24 mouse cellular contexts compared by ENCODE assay signal in the genomic region with DNA sequence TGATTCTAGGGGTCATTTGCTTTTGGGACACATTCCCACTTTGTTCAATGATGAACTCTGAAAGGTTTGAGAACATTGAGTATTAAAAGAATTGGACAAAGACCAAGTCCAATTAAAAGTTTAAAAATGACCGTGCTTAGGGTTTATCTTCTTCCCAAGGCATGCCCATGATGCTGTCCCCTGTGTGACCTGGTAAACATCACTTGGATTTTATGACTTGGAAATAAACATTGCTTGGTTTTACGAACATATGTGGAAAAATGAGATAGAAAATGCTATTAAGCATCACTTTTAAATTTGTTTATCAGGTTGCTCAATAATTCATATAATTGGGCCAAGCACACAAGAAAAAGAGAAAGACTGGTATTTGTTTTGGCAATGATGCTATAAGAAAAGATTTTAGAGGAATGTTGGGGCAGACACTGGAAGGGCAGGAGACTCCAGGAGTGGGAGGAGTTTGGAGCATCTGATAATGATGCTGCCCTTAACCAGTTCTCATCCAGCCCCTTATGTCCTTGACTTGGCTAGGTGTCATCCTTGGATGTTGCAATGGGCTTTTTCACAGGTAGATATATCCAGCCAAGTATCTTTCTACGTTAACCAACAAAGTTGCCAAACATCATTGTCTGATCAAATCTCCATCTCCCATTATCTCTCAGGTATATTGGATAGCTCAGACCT.
DNase-seq lines count a peak whose midpoint lies in the region; TF ChIP-seq lines count a peak whose summit lies in the region.
"Had no signal": no experiment of that assay in that cellular context is flagged by ENCODE, and none has a peak within 500 bp of the region (broad histone marks: within the 10 kb centered on the region; RNA-seq: fewer than 3 reads in every experiment).

No protein-coding gene starts in this region.

- WGBS in heart, embryonic 10.5 days: 73% methylated on average over 3 of the region's 3 CpGs
- WGBS in kidney, adult 2 months: 68% methylated on average over 3 of the region's 3 CpGs
- 86% methylated on average over 3 of the region's 3 CpGs for WGBS in midbrain, embryonic 10.5 days

- peak; percentile 92 for DNase-seq in heart, adult 11 months
- DNase-seq in heart, embryonic 10.5 days (ENCODE audit: low spot score): no peak
- peak; percentile 18 for DNase-seq in kidney, adult 2 months
- no peak for DNase-seq in kidney, postnatal 25 days
- DNase-seq in Muller cell, postnatal 12 days (ENCODE audit: inconsistent ontology term): peak; percentile 77
- no peak for DNase-seq in midbrain, embryonic 10.5 days (ENCODE audit: low spot score)
- DNase-seq: adrenal gland, adult 2 months; adrenal gland, postnatal 14 days; B cell, adult 2 months; cerebellum, adult 11-12 months; cerebellum, adult 8-10 months; cerebellum, postnatal 10 days; cerebellum, postnatal 36 days; embryo, embryonic 11 days; gastrocnemius, postnatal 10 days had no signal

- H3K4me3 ChIP-seq in heart, embryonic 10.5 days: no peak overlapping the region
- no peak overlapping the region for H3K4me3 ChIP-seq in kidney, adult 2 months (ENCODE audit: insufficient read depth, low read depth, low read length)
- no peak overlapping the region for H3K4me3 ChIP-seq in midbrain, embryonic 10.5 days
- H3K4me3 ChIP-seq: embryonic facial prominence, embryonic 10.5 days; embryonic facial prominence, embryonic 13.5 days; erythroblast, embryonic 14.5 days; forebrain, embryonic 12.5 days; forebrain, embryonic 15.5 days; hindbrain, embryonic 12.5 days; hindbrain, embryonic 15.5 days had no signal

- no peaks in the 10 kb centered on the region for H3K27me3 ChIP-seq in heart, embryonic 10.5 days (ENCODE audit: insufficient read depth, poor library complexity, severe bottlenecking)
- H3K27me3 ChIP-seq in kidney, adult 2 months (replicated peaks; ENCODE audit: control insufficient read depth, insufficient read depth, low read length): no peaks in the 10 kb centered on the region
- H3K27me3 ChIP-seq in midbrain, embryonic 10.5 days (ENCODE audit: low read depth, poor library complexity, severe bottlenecking): no peaks in the 10 kb centered on the region
- H3K27me3 ChIP-seq: CH12.LX; embryonic facial prominence, embryonic 13.5 days; forebrain, embryonic 12.5 days; forebrain, embryonic 15.5 days; hindbrain, embryonic 12.5 days; hindbrain, embryonic 15.5 days had no signal

- H3K9me3 ChIP-seq in heart, embryonic 10.5 days: no peaks in the 10 kb centered on the region
- H3K9me3 ChIP-seq in midbrain, embryonic 10.5 days (replicated peaks): no peaks in the 10 kb centered on the region
- H3K9me3 ChIP-seq: embryonic facial prominence, embryonic 10.5 days; embryonic facial prominence, embryonic 13.5 days; forebrain, embryonic 12.5 days; forebrain, embryonic 15.5 days; G1E; hindbrain, embryonic 12.5 days; hindbrain, embryonic 15.5 days had no signal

- H3K27ac ChIP-seq in heart, embryonic 10.5 days: no peak overlapping the region
- H3K27ac ChIP-seq in kidney, adult 2 months (ENCODE audit: insufficient read depth, low read depth, low read length): no peak overlapping the region
- H3K27ac ChIP-seq in midbrain, embryonic 10.5 days (replicated peaks): no peak overlapping the region
- H3K27ac ChIP-seq: embryonic facial prominence, embryonic 10.5 days; embryonic facial prominence, embryonic 13.5 days; forebrain, embryonic 12.5 days; forebrain, embryonic 15.5 days; hindbrain, embryonic 12.5 days; hindbrain, embryonic 15.5 days had no signal

- no peak for TF ChIP-seq CTCF in kidney, adult 2 months (conservative IDR thresholded peaks at IDR 0.05; ENCODE audit: insufficient read depth, insufficient read length, low read depth, low read length)

- H3K4me1 ChIP-seq in heart, embryonic 10.5 days: no peaks in the 10 kb centered on the region
- no peaks in the 10 kb centered on the region for H3K4me1 ChIP-seq in kidney, adult 2 months (ENCODE audit: control insufficient read depth, insufficient read depth, low read length)
- H3K4me1 ChIP-seq in midbrain, embryonic 10.5 days: no peaks in the 10 kb centered on the region
- H3K4me1 ChIP-seq: embryonic facial prominence, embryonic 13.5 days; forebrain, embryonic 12.5 days; forebrain, embryonic 15.5 days; hindbrain, embryonic 12.5 days; hindbrain, embryonic 15.5 days had no signal

- no peak for TF ChIP-seq POLR2A in kidney, adult 2 months (IDR thresholded peaks at IDR 0.05; ENCODE audit: low read depth, low read length)

- H3K36me3 ChIP-seq in heart, embryonic 10.5 days: no peaks in the 10 kb centered on the region
- no peaks in the 10 kb centered on the region for H3K36me3 ChIP-seq in kidney, adult 2 months (ENCODE audit: control insufficient read depth, insufficient read depth, low read length)
- H3K36me3 ChIP-seq in midbrain, embryonic 10.5 days: no peaks in the 10 kb centered on the region
- H3K36me3 ChIP-seq: embryonic facial prominence, embryonic 10.5 days; embryonic facial prominence, embryonic 13.5 days; forebrain, embryonic 12.5 days; forebrain, embryonic 15.5 days; G1E; hindbrain, embryonic 12.5 days; hindbrain, embryonic 15.5 days had no signal

Comparison
In these comparisons a context has a peak if more than half of its experiments do, and no peak if none do; other contexts are left out.
1. DNase-seq: peak in heart, adult 11 months (single experiment), kidney, adult 2 months (single experiment) and Muller cell, postnatal 12 days (single experiment); none in heart, embryonic 10.5 days (single experiment), kidney, postnatal 25 days (0 of 2) and midbrain, embryonic 10.5 days (single experiment).